Mouse (Mus musculus): ENCODE measurements around the gene Rnf141. TPM values are rescaled to one million over a fixed set of nuclear protein-coding genes. Genes with fewer than 3 reads are reported as not detected.

The Rnf141 gene
- polyA plus RNA-seq, 1 experiment from 2014 or later: 27.9 TPM

DNA sequence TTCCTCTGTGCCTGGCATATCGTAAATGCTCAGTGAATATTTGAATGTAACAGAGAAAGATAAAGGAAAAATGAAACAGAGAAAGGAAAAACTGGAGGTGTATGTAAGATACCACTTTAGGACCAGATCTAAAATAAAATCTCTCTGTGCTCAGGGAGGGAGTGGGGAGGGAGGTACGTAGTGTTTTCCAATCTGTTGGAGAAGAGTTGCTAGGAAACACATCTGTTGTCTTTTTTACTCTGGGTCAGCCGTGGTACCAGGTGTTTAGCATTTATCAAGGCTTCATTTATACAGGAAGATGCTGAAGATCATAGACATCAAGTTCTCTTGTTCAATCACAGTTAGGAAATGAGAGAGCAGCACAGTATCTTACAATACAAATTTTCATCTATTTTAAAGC is 10.3 kb upstream of the Rnf141 start:
- Histone ChIP-seq H3K27ac (no peak overlapping the region), H3K79me2 (ENCODE audit: inconsistent target) (no peaks in the 10 kb centered on the region), H3K4me3 (ENCODE audit: inconsistent target) (no peak overlapping the region), H3K36me3 (ENCODE audit: inconsistent target) (no peaks in the 10 kb centered on the region)
- 98% methylated on average over 3 of the region's 3 CpGs for WGBS (ENCODE audit: missing documents)

DNA sequence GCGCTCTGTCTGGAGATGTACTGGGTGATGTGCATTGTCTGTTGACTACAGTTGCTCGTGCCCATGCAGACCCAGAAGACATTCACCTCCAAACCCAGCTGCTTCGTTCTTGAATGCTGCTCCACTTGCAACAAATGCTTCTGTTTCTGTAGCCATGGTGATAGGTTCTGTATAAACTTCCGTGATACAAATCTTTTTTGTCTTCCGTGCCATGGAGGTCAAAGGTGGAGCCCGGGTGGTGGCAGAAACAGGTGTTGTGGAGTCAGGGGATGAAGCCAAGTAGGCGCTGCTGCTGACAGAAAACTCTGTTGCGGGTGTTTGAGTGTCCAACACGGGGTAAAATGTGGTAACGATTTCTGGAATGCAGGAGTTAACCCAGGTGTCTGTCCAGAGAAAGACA is 9.4 kb upstream of the Rnf141 start:
- no peaks in the 10 kb centered on the region for H3K79me2 ChIP-seq (ENCODE audit: inconsistent target)

DNA sequence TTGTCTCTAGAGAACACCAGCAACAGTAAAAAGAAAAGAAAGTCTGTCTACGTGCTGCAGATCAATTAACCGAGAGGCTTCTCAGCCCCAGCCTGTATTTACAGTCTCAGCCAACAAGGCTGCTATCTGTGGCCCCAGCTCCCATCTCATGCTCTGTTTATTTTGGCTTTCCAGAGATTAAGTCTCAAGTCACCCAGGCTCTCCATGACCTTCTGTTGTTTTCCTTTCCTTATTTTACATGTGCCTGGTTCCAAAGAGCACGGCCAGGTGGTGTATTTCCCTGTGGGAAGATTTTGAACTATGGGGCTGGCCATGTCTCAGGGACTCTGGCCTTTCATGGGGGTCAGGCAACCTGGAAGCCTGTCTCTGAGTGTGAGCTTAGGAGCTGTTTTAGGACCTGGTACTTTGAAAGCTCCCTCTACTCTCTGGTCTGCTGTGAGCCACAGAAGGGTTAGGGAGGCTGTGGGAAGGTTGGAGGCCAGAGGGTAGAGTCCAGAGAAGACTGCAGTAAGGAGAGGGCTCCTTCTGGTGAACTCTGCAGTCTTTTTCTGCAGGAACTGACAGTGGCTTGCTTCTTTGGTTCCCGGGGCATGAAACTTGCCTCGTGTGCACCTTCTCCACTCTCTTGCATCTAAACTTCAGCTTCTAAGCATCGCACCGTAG is 7.4 kb upstream of the Rnf141 start:
- Histone ChIP-seq H3K27ac (no peak overlapping the region), H3K79me2 (ENCODE audit: inconsistent target) (no peaks in the 10 kb centered on the region)
- WGBS (ENCODE audit: missing documents): 97% methylated on average over 7 of the region's 7 CpGs

More for the DNA sequence above, 9.4 kb upstream of the Rnf141 start:
- WGBS (ENCODE audit: missing documents): 94% methylated on average over 10 of the region's 10 CpGs
- Histone ChIP-seq H3K36me3 (ENCODE audit: inconsistent target) (no peaks in the 10 kb centered on the region), H3K4me3 (ENCODE audit: inconsistent target) (no peak overlapping the region), H3K27ac (no peak overlapping the region)

GRCm38 (mm10) chr7:110848371-110848770 is 4.1 kb upstream of the Rnf141 start:
- peaks cover 4% of the 10 kb centered on the region for H3K79me2 ChIP-seq (ENCODE audit: inconsistent target)
- no peak overlapping the region for H3K27ac ChIP-seq
- no peak overlapping the region for H3K4me3 ChIP-seq (ENCODE audit: inconsistent target)
- no peaks in the 10 kb centered on the region for H3K36me3 ChIP-seq (ENCODE audit: inconsistent target)
- 55% methylated on average over 1 of the region's 1 CpGs for WGBS (ENCODE audit: missing documents)

More for the DNA sequence above, 7.4 kb upstream of the Rnf141 start:
- no peak overlapping the region for H3K4me3 ChIP-seq (ENCODE audit: inconsistent target)
- H3K36me3 ChIP-seq (ENCODE audit: inconsistent target): no peaks in the 10 kb centered on the region

GRCm38 (mm10) chr7:110847321-110847720 is 3.1 kb upstream of the Rnf141 start:
- H3K27ac ChIP-seq: no peak overlapping the region
- no peaks in the 10 kb centered on the region for H3K36me3 ChIP-seq (ENCODE audit: inconsistent target)
- WGBS (ENCODE audit: missing documents): 100% methylated on average over 2 of the region's 2 CpGs
- H3K79me2 ChIP-seq (ENCODE audit: inconsistent target): peaks cover 15% of the 10 kb centered on the region
- no peak overlapping the region for H3K4me3 ChIP-seq (ENCODE audit: inconsistent target)

GRCm38 (mm10) chr7:110840332-110840731 is 3.9 kb downstream of the Rnf141 start:
- Histone ChIP-seq H3K79me2 (ENCODE audit: inconsistent target) (peaks cover 62% of the 10 kb centered on the region), H3K36me3 (ENCODE audit: inconsistent target) (no peaks in the 10 kb centered on the region), H3K4me3 (ENCODE audit: inconsistent target) (peak overlapping the region; percentile 5; the same call in 1 of the 2 replicates), H3K27ac (peak overlapping the region; percentile 71)
- WGBS (ENCODE audit: missing documents): 2% methylated on average over 4 of the region's 4 CpGs

DNA sequence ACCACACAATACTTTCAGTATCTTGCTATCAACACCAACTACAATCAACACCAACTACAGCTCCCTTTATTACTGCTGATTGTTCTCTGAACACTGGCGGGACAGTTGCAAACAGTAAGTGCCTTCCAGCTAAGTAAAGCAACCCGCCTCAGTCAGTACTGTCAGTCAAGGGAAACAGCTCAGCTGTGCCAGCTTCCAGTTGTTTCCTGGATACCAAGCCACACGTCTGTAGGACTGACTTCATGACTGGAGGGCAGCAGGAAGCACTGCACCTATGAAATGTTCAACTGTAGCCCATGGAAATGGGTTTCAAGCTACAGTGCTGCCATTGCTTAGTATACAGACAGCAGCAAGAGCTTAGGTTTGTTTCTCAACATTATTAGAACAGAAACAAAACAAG is 9.7 kb downstream of the Rnf141 start:
- no peak overlapping the region for H3K4me3 ChIP-seq (ENCODE audit: inconsistent target)
- 35% methylated on average over 3 of the region's 3 CpGs for WGBS (ENCODE audit: missing documents)
- peaks cover 30% of the 10 kb centered on the region for H3K79me2 ChIP-seq (ENCODE audit: inconsistent target)
- no peak overlapping the region for H3K27ac ChIP-seq
- H3K36me3 ChIP-seq (ENCODE audit: inconsistent target): peaks cover 21% of the 10 kb centered on the region

DNA sequence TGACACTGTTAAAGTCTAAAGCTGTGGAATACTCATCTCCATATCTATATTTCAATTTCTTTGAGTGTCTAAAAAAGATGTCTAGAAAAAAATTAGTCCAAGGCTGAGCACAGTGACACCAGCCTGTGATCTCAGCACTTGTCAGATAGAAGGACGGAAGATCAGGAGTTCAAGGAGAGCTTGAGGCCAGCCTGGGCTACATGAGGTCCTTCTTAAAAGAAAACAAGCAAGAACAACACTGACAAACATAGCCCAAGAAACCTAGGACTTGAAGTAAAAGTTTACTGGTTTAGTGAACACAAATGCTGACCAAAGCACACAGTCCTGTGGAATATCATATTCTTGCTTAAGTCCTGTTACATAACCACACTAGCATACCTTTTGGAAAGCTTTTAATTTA is 10.2 kb downstream of the Rnf141 start:
- peaks cover 25% of the 10 kb centered on the region for H3K79me2 ChIP-seq (ENCODE audit: inconsistent target)

GRCm38 (mm10) chr7:110833024-110833423 is 11.2 kb downstream of the Rnf141 start:
- Histone ChIP-seq H3K4me3 (ENCODE audit: inconsistent target) (no peak overlapping the region), H3K79me2 (ENCODE audit: inconsistent target) (peaks cover 15% of the 10 kb centered on the region), H3K27ac (no peak overlapping the region), H3K36me3 (ENCODE audit: inconsistent target) (peaks cover 36% of the 10 kb centered on the region)
- WGBS (ENCODE audit: missing documents): 0% methylated on average over 1 of the region's 1 CpGs

More for the DNA sequence above, 10.2 kb downstream of the Rnf141 start:
- Histone ChIP-seq H3K36me3 (ENCODE audit: inconsistent target) (peaks cover 26% of the 10 kb centered on the region), H3K4me3 (ENCODE audit: inconsistent target) (no peak overlapping the region), H3K27ac (no peak overlapping the region)
- 100% methylated on average over 1 of the region's 1 CpGs for WGBS (ENCODE audit: missing documents)

DNA sequence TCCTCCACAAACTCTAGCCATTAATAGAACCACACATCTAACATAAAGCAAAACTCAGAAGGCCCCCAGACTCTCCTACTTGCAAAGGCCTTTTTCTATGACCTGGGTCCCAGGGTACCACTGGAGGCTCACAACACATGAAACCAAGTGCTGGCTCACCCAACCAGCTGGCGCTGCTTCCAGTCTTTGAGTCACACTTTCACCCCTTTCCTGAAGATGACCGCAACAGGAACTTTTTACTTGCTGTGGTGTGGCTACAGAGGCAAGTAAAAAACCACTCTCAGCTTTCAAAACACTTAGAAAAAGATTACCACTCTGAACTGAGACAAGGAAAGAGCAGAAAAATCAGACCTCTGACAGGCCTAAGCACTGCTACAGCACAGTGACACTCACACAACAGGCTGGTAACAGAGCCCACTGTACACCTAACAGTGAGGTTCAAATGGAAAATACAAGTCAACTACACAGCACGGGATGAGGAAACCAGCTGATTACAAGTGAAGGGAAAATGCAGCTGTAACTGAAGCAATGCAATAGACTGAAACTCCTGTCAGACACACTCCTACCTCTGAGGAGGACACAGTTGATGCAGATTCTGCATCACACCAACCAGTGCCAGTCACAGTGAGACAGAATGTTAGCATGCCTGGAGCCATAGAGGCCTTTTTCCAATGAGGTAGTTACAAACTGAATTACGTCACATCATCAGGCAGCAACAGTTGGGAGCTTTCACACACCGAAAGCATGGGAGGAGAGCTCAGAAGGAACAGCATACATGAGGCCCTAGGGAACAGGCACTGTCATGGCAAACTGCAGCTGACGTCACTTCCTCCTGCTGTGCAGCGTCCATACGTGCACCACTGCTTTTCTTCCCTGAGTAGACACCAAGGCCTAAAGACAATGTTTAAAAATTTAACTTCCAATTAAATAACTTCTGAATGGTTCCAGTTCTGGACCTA is 20.0 kb downstream of the Rnf141 start:
- WGBS (ENCODE audit: missing documents): 5% methylated on average over 8 of the region's 8 CpGs

GRCm38 (mm10) chr7:110823593-110823992 is 20.7 kb downstream of the Rnf141 start:
- no peak overlapping the region for H3K4me3 ChIP-seq (ENCODE audit: inconsistent target)
- H3K36me3 ChIP-seq (ENCODE audit: inconsistent target): peaks cover 18% of the 10 kb centered on the region
- 8% methylated on average over 4 of the region's 4 CpGs for WGBS (ENCODE audit: missing documents)
- H3K79me2 ChIP-seq (ENCODE audit: inconsistent target): no peaks in the 10 kb centered on the region
- peak overlapping the region; percentile 91 for H3K27ac ChIP-seq

More for the DNA sequence above, 20.0 kb downstream of the Rnf141 start:
- H3K36me3 ChIP-seq (ENCODE audit: inconsistent target): peaks cover 24% of the 10 kb centered on the region
- H3K4me3 ChIP-seq (ENCODE audit: inconsistent target): no peak overlapping the region
- peak overlapping the region; percentile 91 for H3K27ac ChIP-seq
- H3K79me2 ChIP-seq (ENCODE audit: inconsistent target): no peaks in the 10 kb centered on the region

DNA sequence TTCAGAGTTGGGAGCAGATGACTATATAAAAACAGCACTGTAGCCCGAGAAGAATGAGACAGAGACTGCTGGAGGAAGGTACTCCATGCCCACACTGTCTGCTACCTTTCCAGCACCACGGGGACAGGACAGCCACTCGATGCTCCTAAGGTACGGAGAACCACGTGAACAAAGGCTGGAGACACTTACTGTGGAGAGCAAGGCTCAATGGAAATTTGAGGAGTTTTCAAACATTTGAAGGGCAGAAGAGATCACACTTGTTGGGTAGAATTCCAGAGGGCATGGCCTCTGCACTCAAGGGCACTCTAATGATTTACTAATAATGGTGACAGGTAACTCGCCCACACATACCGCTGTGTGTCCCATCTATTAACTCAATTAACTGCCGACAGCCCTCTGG is 21.2 kb downstream of the Rnf141 start:
- H3K27ac ChIP-seq: peak overlapping the region; percentile 91
- H3K79me2 ChIP-seq (ENCODE audit: inconsistent target): no peaks in the 10 kb centered on the region
- peaks cover 18% of the 10 kb centered on the region; the same call in 1 of the 2 replicates for H3K36me3 ChIP-seq (ENCODE audit: inconsistent target)
- WGBS (ENCODE audit: missing documents): 91% methylated on average over 8 of the region's 8 CpGs
- H3K4me3 ChIP-seq (ENCODE audit: inconsistent target): no peak overlapping the region

GRCm38 (mm10) chr7:110822055-110822454 is 22.2 kb downstream of the Rnf141 start:
- 92% methylated on average over 4 of the region's 4 CpGs for WGBS (ENCODE audit: missing documents)

GRCm38 (mm10) chr7:110821653-110822052 is 22.6 kb downstream of the Rnf141 start:
- 67% methylated on average over 3 of the region's 3 CpGs for WGBS (ENCODE audit: missing documents)

More at GRCm38 (mm10) chr7:110822055-110822454, 22.2 kb downstream of the Rnf141 start:
- Histone ChIP-seq H3K79me2 (ENCODE audit: inconsistent target) (no peaks in the 10 kb centered on the region), H3K36me3 (ENCODE audit: inconsistent target) (peaks cover 21% of the 10 kb centered on the region; the same call in 1 of the 2 replicates), H3K27ac (peak overlapping the region; percentile 91), H3K4me3 (ENCODE audit: inconsistent target) (no peak overlapping the region)

GRCm38 (mm10) chr7:110821068-110821467 is 23.2 kb downstream of the Rnf141 start:
- H3K36me3 ChIP-seq (ENCODE audit: inconsistent target): peaks cover 21% of the 10 kb centered on the region; the same call in 1 of the 2 replicates
- no peaks in the 10 kb centered on the region for H3K79me2 ChIP-seq (ENCODE audit: inconsistent target)
- WGBS (ENCODE audit: missing documents): 94% methylated on average over 5 of the region's 5 CpGs
- peak overlapping the region; percentile 91 for H3K27ac ChIP-seq
- H3K4me3 ChIP-seq (ENCODE audit: inconsistent target): no peak overlapping the region

More at GRCm38 (mm10) chr7:110821653-110822052, 22.6 kb downstream of the Rnf141 start:
- peaks cover 21% of the 10 kb centered on the region; the same call in 1 of the 2 replicates for H3K36me3 ChIP-seq (ENCODE audit: inconsistent target)
- no peak overlapping the region for H3K4me3 ChIP-seq (ENCODE audit: inconsistent target)
- H3K79me2 ChIP-seq (ENCODE audit: inconsistent target): no peaks in the 10 kb centered on the region
- H3K27ac ChIP-seq: peak overlapping the region; percentile 91
